Mouse (Mus musculus) activated CD4-positive, CD25-positive, alpha-beta regulatory T cell (primary cell): ENCODE measurements around the gene Accsl. TPM values are rescaled to one million over a fixed set of nuclear protein-coding genes. Genes with fewer than 3 reads are reported as not detected.

Source experiments
- polyA plus RNA-seq, 2 experiments: library from polyadenylated mRNA; unstranded; fragments of 100-300 nt; shearing (Covaris generic); gene quantifications; one replicate each; pipeline ENCODE4 v1.2.1; 2017

Accsl gene
- not detected for polyA plus RNA-seq

DNA sequence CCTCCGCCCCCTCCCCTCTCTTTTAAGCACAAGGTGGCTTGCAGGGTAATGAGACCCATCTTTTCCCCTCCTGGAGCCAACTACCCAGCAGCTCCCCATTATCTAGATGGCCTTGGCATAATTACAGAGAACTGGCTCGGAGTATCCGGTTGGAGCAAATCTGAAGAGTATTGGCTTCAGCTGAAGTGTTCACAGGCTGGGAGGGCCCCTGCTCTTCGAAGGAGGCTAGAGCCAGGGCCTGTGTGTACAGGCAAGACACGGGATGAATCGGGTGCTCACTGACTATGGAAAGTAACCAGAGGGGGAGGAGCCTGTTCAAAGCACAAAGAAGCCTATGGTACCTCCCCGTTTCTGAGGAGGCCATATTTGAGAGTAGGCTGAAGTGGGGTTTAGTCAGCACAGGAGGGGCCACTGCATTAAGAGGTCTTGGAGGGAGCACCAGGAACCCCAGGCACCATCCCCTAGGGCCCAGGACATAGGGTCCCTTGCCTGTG is at the start of gene Accsl:
Gene Accsl, minus strand, starts transcription at position 51 of the 494 bp plus-strand sequence.

DNA sequence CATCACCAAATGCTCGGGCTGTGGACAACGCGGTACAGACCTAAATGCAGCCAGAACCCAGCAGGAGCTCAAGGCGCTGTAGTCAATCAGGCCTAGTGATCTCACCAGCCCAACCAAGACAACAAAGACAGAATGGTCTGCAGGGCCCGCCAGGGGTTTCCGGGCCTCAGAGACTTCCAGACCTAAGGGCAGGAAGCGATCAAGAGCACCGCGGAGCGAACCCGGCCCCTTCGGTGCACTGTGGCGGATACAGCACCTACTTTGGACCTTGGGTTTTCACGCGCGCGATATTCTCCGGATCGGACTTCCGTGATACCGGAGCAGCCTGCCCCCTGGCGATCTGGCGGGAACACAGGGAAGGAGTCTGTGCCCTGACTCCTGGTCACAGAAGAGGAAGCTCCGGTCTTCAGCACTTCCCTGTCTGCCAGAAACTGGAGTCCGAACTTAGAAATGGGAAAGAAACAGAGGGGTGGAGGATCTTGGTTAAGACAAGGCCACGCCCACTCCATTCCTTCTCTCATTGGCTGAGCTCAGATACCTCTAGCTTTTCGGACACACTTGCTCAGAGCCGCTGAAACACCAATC is 19.4 kb downstream of the Accsl start, which contains the start of gene Accs:
Gene Accs, minus strand, starts transcription at position 439 of the 585 bp plus-strand sequence.

DNA sequence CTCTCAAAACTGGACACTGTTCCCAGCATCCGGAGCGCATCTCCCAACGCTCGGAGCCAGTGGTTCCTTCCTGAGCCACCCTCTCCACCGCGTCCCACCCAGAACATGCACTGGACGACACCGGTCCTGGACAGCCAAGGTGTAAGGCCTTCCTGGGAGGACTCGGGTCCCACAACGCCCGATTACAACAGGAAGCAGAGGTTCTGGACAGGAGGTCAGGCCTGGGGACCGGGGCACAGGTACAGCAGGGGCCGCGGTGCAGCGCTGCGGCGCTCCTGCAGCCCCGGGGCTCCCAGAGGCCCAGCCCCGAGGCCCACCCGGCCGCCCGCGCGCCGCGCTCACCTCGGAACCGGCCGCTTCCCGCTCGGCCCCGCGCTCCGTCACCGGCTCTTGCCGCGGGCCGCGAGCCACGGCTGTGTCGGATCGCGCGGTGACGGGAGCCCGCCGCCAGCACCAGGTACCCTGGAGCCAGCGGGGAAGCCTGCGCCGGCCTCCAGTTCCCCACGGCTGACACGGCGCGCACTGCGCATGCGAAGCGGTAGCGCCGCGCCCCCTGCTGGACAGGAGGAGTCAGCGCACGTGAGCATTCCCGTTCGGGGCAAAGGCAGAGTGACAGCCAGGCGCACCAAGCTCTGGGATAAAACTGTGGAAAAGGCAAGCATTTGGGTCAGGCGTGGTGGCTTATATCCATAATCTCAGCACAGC is 46.8 kb downstream of the Accsl start, which contains the start of gene Ext2:
Gene Ext2, minus strand, starts transcription at position 524 of the 705 bp plus-strand sequence.

Other genes with a start within 250 kb of the Accsl start
- gene Alx4, start 226.8 kb downstream of the Accsl start, polyA plus RNA-seq: under 1 TPM in 1 of 2 experiments, not detected in 1; 0.09 TPM
- 10 to 100 TPM; 60.4 to 77.7 TPM for gene Ext2, start 46.6 kb downstream of the Accsl start, polyA plus RNA-seq
- 10 to 100 TPM; 10.3 to 12.1 TPM for gene Accs, start 19.2 kb downstream of the Accsl start, polyA plus RNA-seq
- under 1 TPM in 1 of 2 experiments, not detected in 1; 0.35 TPM for gene Gm13889, start 88.0 kb upstream of the Accsl start, polyA plus RNA-seq
- gene Gm27027, start 127.2 kb upstream of the Accsl start, polyA plus RNA-seq: under 1 TPM in 1 of 2 experiments, not detected in 1; 0.50 TPM
- 10 to 100 TPM; 54.0 to 65.8 TPM for gene Alkbh3, start 141.7 kb upstream of the Accsl start, polyA plus RNA-seq